24 mouse cellular contexts compared by ENCODE assay signal in genomic region chr17:45623425-45623824, GRCm38 (mm10). TPM values are rescaled to one million over a fixed set of nuclear protein-coding genes. Genes with fewer than 3 reads are reported as not detected.
"Had no signal": no experiment of that assay in that cellular context is flagged by ENCODE, and none has a peak within 500 bp of the region (broad histone marks: within the 10 kb centered on the region; RNA-seq: fewer than 3 reads in every experiment).

No protein-coding gene starts in this region.

RNA-seq across cellular contexts. Expression of gene Mymx, which starts 21.5 kb away (rescaled TPM):
- total RNA-seq: left cerebral cortex, postnatal 10 days; left cerebral cortex, postnatal 14 days; left cerebral cortex, postnatal 25 days; left cerebral cortex, postnatal 36 days; left cerebral cortex, postnatal 4 days; liver, adult 2 months; megakaryocyte progenitor cell, adult 5-6 weeks; megakaryocyte, adult 5-6 weeks; megakaryocyte-erythroid progenitor cell, adult 5-6 weeks; midbrain, postnatal 0 days; monocyte, adult 5-6 weeks had no signal
- polyA plus RNA-seq: liver, adult 2 months; liver, embryonic 12.5 days; liver, embryonic 14.5 days; liver, postnatal 0 days; lung, adult 2 months; lung, embryonic 14.5 days; lung, postnatal 0 days; macrophage; midbrain, embryonic 11.5 days; midbrain, embryonic 12.5 days; midbrain, embryonic 13.5 days; midbrain, embryonic 14.5 days; midbrain, embryonic 15.5 days; midbrain, embryonic 16.5 days; midbrain, postnatal 0 days had no signal

RNA-seq across cellular contexts. Expression of gene Capn11, which starts 35.7 kb away (rescaled TPM):
- total RNA-seq: liver, adult 2 months; monocyte, adult 5-6 weeks had no signal
- polyA plus RNA-seq: liver, embryonic 14.5 days; liver, postnatal 0 days; lung, adult 2 months; lung, embryonic 14.5 days; lung, postnatal 0 days had no signal
